Mouse (Mus musculus) layer of hippocampus, adult 11-12 months (tissue): ENCODE results near the gene Hes7.
A peak's percentile ranks its signal among the peaks of the same experiment; 100 is the strongest.

Source experiments
- DNase-seq: peaks from one replicate; pipeline ENCODE4 v3.0.0; 2022; ENCODE audit warnings: low spot score

The Hes7 gene

GRCm38 (mm10) chr11:69150444-69150843 is 30.2 kb downstream of the Hes7 start:
- peak; percentile 77 for DNase-seq

GRCm38 (mm10) chr11:69151004-69151403 is 30.8 kb downstream of the Hes7 start:
- DNase-seq, result no peak

- DNase-seq, result peak; percentile 45
Measured at GRCm38 (mm10) chr11:69153831-69154230, 33.6 kb downstream of the Hes7 start.

- DNase-seq, result no peak
Measured at GRCm38 (mm10) chr11:69155351-69155750, 35.1 kb downstream of the Hes7 start.

- no peak for DNase-seq
Measured at GRCm38 (mm10) chr11:69156800-69157199, 36.6 kb downstream of the Hes7 start, which contains the start of gene Alox12b. Alox12b (plus strand) TSS chr11:69156989.

- peak; percentile 48 for DNase-seq
Measured at GRCm38 (mm10) chr11:69169313-69169712, 49.1 kb downstream of the Hes7 start.

GRCm38 (mm10) chr11:69171626-69172025 is 51.4 kb downstream of the Hes7 start:
- DNase-seq, result peak; percentile 58

GRCm38 (mm10) chr11:69172606-69173005 is 52.4 kb downstream of the Hes7 start:
- DNase-seq, result no peak
